Mouse (Mus musculus): ENCODE data around the gene Dennd6b. TPM values are rescaled to one million over a fixed set of nuclear protein-coding genes. Genes with fewer than 3 reads are reported as not detected.

Dennd6b gene
- 137 and 148 TPM in 2 replicates for polyA plus RNA-seq (2012; rRNA removed)

DNA sequence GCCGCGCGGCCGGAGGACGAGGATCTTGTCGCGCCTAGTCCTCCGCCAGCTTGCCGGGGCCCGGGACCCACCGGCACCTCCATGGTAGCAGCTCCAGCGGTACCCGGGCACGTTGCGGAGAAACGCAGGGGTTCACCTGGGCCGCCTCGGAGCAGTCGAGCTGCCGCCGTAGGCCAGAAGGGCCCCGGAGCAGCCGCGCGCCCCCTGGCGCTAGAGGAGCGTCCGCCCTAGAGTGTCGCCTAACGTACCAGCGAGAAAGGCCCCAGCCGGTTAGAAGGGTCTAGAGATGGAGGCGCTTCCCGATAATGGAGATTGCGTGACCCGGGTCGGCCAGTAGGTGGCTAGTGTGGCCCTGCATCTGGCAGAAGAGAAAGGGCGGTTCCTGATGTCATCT, at the start of gene Dennd6b:
Dennd6b (minus strand) TSS at position 184 of the 394 bp plus-strand sequence.
- Histone ChIP-seq H3K27ac (ENCODE audit: insufficient read depth, low read length) (peak within 1 kb of the TSS; percentile 99), H3K4me1 (ENCODE audit: control insufficient read depth, insufficient read depth, low read length) (peaks cover 4% of the 10 kb centered on the region), H3K4me3 (ENCODE audit: insufficient read depth, low read length) (peak within 1 kb of the TSS; percentile 87)
- TF ChIP-seq CTCF (IDR thresholded peaks at IDR 0.05; ENCODE audit: extremely low read depth, insufficient read depth, low read length) (peak; percentile 55; the same call in 1 of the 2 replicates), POLR2A (IDR thresholded peaks at IDR 0.05; ENCODE audit: extremely low read depth, insufficient read depth, low read length) (peak; percentile 55; the same call in 1 of the 2 replicates)

DNA sequence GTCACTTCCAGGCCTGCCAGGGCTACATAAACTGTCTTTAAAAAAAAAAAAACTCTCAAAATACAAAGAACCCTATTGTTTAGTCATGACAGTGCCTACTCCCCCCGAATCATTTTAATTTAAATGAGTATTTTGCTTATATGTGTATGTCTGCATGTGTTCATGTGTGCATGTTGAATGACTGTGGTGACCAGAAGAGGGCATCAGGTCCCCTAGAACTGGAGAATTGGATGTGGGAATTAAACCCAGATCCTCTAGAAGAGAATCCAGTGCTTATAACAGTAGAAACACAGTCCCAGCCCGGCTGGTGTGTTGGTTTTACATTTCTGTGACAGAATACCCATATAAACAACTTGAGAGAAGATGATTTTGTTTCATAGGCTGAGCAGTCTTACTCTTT, 44.7 kb upstream of the Dennd6b start:
- Histone ChIP-seq H3K27ac (ENCODE audit: insufficient read depth, low read length) (no peak overlapping the region), H3K4me1 (ENCODE audit: control insufficient read depth, insufficient read depth, low read length) (no peaks in the 10 kb centered on the region), H3K4me3 (ENCODE audit: insufficient read depth, low read length) (no peak overlapping the region)
- TF ChIP-seq POLR2A (IDR thresholded peaks at IDR 0.05; ENCODE audit: extremely low read depth, insufficient read depth, low read length) (no peak), CTCF (IDR thresholded peaks at IDR 0.05; ENCODE audit: extremely low read depth, insufficient read depth, low read length) (no peak)

DNA sequence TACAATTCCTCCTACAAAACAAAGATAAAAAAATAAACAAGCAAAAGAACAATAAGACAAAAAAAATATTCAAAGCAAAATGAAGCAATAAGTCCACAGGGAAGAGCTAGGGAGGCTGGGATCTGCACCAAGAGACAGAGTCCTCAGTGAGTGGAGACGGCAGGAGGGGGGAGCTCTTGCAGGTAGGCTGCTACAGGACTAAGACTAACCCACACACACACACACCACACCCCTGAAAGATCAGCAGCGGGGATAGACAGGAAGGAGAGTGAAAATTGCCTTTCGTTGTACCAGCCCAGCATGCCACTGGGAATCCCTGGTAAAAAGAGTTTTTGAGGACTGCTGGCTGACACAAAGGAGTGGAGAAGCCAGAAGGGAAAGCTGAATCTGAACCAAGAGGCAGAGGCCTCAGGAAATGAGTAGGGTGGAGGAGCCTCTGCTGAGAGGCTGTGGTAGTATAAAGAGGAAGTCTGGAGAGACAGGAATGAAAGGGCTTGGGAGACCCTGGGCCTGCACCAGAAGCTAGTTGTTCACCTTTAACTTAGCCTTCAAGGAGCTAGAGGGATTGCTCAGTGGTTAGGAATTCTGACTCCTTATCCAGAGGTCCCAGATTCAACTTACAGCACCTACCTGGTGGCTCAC, 43.6 kb upstream of the Dennd6b start:
- Histone ChIP-seq H3K27ac (ENCODE audit: insufficient read depth, low read length) (no peak overlapping the region), H3K4me3 (ENCODE audit: insufficient read depth, low read length) (no peak overlapping the region), H3K4me1 (ENCODE audit: control insufficient read depth, insufficient read depth, low read length) (no peaks in the 10 kb centered on the region)
- TF ChIP-seq CTCF (IDR thresholded peaks at IDR 0.05; ENCODE audit: extremely low read depth, insufficient read depth, low read length) (no peak), POLR2A (IDR thresholded peaks at IDR 0.05; ENCODE audit: extremely low read depth, insufficient read depth, low read length) (no peak)

DNA sequence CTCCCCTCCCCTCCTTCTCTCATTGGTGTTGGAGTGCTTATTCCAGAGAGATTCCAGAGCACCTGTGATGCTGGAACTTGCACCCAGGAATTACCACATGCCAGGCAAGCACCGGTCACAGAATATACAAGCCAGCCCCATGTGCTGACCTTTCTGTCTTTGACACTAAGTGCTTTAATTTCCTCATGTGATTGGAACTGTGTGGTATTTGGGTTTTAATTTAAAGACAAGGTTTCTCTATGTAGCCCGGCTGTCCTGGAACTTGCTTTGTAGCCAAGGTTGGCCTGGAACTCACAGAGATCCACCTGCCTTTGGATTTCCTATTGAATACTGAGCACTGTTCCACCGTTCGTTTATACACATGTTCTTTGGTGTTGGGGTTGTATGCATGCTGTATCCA, 37.8 kb upstream of the Dennd6b start:
- no peaks in the 10 kb centered on the region for H3K4me1 ChIP-seq (ENCODE audit: control insufficient read depth, insufficient read depth, low read length)
- H3K27ac ChIP-seq (ENCODE audit: insufficient read depth, low read length), result no peak overlapping the region
- TF ChIP-seq POLR2A (IDR thresholded peaks at IDR 0.05; ENCODE audit: extremely low read depth, insufficient read depth, low read length) (no peak), CTCF (IDR thresholded peaks at IDR 0.05; ENCODE audit: extremely low read depth, insufficient read depth, low read length) (no peak)
- no peak overlapping the region for H3K4me3 ChIP-seq (ENCODE audit: insufficient read depth, low read length)

DNA sequence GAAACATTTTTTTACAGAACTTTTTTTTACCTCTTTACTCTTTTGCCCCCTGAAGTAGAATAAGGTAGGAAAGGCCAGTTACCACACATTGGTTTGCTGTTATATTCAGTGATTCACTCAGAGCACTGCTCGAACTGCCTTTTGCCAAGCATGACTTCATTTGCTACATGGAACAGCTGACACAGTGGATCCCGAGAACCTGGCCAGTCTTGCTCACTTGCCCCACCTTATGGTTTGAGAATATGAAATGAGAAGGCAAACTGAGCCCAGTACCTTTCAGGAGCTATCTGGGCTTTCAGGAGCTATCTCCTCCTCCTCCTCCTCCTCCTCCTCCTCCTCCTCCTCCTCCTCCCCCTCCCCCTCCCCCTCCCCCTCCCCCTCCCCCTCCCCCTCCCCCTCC, 37.3 kb upstream of the Dennd6b start:
- Histone ChIP-seq H3K4me3 (ENCODE audit: insufficient read depth, low read length) (no peak overlapping the region), H3K4me1 (ENCODE audit: control insufficient read depth, insufficient read depth, low read length) (no peaks in the 10 kb centered on the region), H3K27ac (ENCODE audit: insufficient read depth, low read length) (no peak overlapping the region)
- TF ChIP-seq POLR2A (IDR thresholded peaks at IDR 0.05; ENCODE audit: extremely low read depth, insufficient read depth, low read length) (no peak), CTCF (IDR thresholded peaks at IDR 0.05; ENCODE audit: extremely low read depth, insufficient read depth, low read length) (peak; percentile 21; the same call in 1 of the 2 replicates)

DNA sequence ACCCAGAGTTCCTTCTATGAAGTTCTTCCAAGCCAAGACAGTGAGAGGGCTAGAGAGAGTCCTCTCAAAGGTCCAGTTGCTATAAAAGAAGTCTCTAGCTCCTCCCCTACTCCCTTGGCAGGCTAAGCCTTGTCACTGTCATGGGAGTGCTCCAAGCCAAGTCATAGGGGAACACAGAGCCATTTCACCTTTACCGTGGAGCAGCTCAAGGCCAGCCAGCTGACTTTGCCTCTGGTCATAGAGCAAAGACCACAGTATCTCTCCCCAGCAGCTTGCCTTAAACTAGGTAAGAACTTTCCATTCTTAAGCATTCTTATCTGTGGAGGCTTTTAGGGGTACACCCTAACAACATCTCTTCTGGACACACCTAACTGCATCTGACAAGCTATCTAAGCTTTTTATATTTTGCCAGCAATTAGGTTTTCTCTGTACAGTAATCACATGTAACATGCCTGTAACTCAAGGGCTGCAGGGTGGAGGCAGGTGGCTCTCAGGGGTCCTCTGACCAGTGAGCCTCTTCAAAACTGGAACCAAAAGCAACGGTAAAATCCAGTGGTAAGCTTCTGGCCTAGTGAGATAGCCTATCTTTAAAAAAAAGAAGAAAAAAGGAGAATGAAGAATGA, 19.4 kb upstream of the Dennd6b start:
- Histone ChIP-seq H3K4me3 (ENCODE audit: insufficient read depth, low read length) (no peak overlapping the region), H3K27ac (ENCODE audit: insufficient read depth, low read length) (no peak overlapping the region), H3K4me1 (ENCODE audit: control insufficient read depth, insufficient read depth, low read length) (peaks cover 6% of the 10 kb centered on the region)
- TF ChIP-seq POLR2A (IDR thresholded peaks at IDR 0.05; ENCODE audit: extremely low read depth, insufficient read depth, low read length), result no peak
- TF ChIP-seq CTCF (IDR thresholded peaks at IDR 0.05; ENCODE audit: extremely low read depth, insufficient read depth, low read length), result no peak

DNA sequence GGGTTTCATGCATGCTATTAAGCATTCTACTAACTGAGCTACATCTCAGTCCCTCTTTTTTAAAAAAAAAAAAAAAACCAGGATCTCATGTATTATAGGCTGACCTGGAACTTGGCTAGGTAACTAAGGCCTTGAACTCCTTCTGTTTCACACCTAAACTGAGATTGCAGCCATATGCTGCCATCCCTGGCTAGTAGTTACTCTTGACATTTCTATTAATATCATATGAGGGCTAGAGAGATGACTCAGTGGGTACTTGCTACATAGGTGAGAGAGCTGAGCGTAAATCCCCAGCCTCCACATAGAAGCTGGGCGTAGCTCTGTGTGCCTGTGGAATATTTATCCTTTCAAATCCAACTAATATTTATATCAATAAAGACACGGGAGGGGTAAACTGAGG, 18.7 kb upstream of the Dennd6b start:
- TF ChIP-seq CTCF (IDR thresholded peaks at IDR 0.05; ENCODE audit: extremely low read depth, insufficient read depth, low read length) (no peak), POLR2A (IDR thresholded peaks at IDR 0.05; ENCODE audit: extremely low read depth, insufficient read depth, low read length) (no peak)
- H3K27ac ChIP-seq (ENCODE audit: insufficient read depth, low read length), result no peak overlapping the region
- peaks cover 6% of the 10 kb centered on the region for H3K4me1 ChIP-seq (ENCODE audit: control insufficient read depth, insufficient read depth, low read length)
- H3K4me3 ChIP-seq (ENCODE audit: insufficient read depth, low read length), result no peak overlapping the region

DNA sequence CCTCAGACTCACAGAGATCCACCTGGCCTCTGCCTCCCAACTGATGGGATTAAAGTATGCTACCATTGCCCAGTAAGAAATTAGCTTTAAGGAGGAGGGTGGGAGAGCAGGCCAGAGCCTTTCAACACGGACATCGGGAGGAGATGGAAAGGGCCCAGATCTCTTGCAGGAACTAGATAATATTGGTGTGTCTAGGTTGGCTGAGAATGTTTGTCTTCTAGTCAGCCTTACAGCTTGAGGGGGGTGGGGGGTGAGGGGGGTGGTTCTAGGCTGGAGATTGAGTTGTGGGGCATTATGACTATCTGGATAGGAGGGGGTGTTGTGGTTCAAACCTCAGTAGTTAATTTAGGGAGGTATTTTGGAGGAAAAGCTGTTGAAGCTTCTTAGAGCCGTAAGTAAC, 17.2 kb upstream of the Dennd6b start:
- peaks cover 6% of the 10 kb centered on the region for H3K4me1 ChIP-seq (ENCODE audit: control insufficient read depth, insufficient read depth, low read length)
- no peak for TF ChIP-seq CTCF (IDR thresholded peaks at IDR 0.05; ENCODE audit: extremely low read depth, insufficient read depth, low read length)
- no peak for TF ChIP-seq POLR2A (IDR thresholded peaks at IDR 0.05; ENCODE audit: extremely low read depth, insufficient read depth, low read length)
- no peak overlapping the region for H3K27ac ChIP-seq (ENCODE audit: insufficient read depth, low read length)
- 0 out of 2 replicates have a peak overlapping the region, but pooled peaks have one; percentile 91 for H3K4me3 ChIP-seq (ENCODE audit: insufficient read depth, low read length)

DNA sequence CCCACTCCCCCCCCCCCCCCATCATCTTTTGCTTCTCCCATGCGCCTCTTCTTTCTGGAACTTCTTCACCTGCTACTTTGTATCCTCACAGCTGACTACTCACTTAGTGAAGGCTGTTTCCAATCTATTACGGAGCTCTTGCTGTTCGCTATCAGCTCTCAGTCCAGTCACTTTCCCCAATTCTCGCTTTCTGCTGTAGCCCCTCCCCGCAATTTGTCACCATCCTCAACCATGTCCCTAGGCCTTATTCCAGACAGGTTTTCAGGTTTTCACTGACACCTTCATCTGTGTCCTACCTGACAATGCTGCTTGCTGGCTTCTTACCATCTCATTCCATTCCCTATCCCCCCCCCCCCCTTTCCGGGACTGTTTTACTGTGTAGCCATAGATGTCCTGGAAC, 16.2 kb upstream of the Dennd6b start:
- Histone ChIP-seq H3K4me3 (ENCODE audit: insufficient read depth, low read length) (peak overlapping the region; percentile 91), H3K27ac (ENCODE audit: insufficient read depth, low read length) (no peak overlapping the region), H3K4me1 (ENCODE audit: control insufficient read depth, insufficient read depth, low read length) (peaks cover 6% of the 10 kb centered on the region)
- TF ChIP-seq CTCF (IDR thresholded peaks at IDR 0.05; ENCODE audit: extremely low read depth, insufficient read depth, low read length), result no peak
- TF ChIP-seq POLR2A (IDR thresholded peaks at IDR 0.05; ENCODE audit: extremely low read depth, insufficient read depth, low read length), result no peak
